Mouse (Mus musculus): ENCODE data around the gene Abhd14b. TPM values are rescaled to one million over a fixed set of nuclear protein-coding genes. Genes with fewer than 3 reads are reported as not detected.

Gene Abhd14b
- polyA plus RNA-seq, 1 experiment from 2014 or later: 31.2 TPM

DNA sequence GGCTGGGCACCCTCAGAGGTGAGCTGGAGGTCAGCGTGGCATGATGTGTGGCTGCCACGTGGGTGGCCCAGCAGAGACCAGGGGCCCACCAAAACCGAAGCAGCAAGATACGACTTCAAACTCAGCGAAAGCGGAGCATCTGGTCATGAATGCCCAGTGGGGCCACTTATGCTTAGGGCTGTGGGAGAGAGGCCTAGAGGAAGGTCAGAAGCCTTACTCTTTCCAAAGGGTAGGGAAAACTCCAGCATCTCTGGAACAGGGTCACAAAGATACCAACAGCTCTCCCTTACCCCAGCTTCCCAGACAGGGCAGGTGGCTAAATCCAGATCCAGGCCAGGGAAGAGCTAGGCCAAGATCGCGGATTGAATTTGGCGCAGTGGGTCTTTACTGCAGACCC is 9.9 kb downstream of the Abhd14b start:
- in situ Hi-C loops (cut with MboI; ENCODE audit: low pct_unique_long_range_greater_than_20kb): no loop called here
- ChIA-PET POLR2A (no interaction called here), CTCF (interaction anchor here (1.6 kb wide), 1 partner anchor 19 kb away, joined by 4 read pairs; the partner anchor contains the start of genes Parp3 and Rrp9)
- ATAC-seq (no peak), DNase-seq (ENCODE audit: low read depth, low spot score) (no peak)
- H3K27me3 ChIP-seq: no peaks in the 10 kb centered on the region
- TF ChIP-seq CTCF (IDR thresholded peaks at IDR 0.05): no peak

DNA sequence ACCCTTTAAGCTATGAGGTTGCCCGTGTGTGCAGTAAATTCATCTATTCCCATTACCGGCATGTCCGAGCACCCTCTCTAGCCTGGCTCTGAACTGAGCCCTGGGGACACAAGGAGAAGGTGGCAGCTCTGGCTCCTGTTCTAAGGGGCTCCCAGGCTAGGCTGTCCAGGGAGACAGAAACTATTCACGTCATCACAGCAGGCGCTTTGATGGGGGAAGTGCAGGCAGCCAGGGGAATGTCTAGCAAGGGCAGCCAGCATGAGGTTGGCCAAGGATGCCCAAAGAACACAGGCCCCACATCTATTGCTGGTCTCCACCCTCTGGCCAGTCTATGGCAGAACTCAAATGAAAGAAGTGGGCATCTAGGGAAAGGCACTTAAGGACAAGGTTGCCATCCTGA is 10.7 kb downstream of the Abhd14b start:
- CTCF ChIA-PET: interaction anchor here (0.8 to 1.6 kb wide), 2 partner anchors 13 to 19 kb away, joined by 3 to 4 read pairs; partner anchors contain the start of genes Parp3 and Rrp9

DNA sequence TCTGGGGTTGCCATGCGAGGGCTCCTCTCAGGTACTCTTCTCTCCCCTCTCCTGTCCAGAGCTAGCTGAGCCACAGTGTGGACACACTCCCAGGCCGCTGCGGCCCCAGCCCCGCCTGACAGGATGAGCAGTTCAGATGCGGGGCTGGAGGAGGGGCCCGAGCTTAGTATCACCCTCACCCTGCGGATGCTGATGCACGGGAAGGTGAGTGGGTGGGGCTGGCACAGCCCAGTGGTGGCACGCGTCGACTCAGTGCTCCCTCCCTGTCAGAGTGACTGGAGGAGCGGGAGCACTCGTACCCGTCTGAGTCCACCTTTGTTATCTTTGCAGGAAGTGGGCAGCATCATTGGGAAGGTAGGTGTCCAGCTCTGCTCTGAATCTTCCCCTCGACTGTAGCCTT is 12.7 kb downstream of the Abhd14b start:
- CTCF ChIA-PET: interaction anchor here (1.7 kb wide), 1 partner anchor 17 kb away, joined by 4 read pairs; the partner anchor contains the start of gene Parp3
- POLR2A ChIA-PET: interaction anchor here (0.9 kb wide), 1 partner anchor 30 kb away, joined by 3 read pairs; no protein-coding TSS in a partner anchor
- DNase-seq (ENCODE audit: low read depth, low spot score): no peak

More for the DNA sequence above, 10.7 kb downstream of the Abhd14b start:
- TF ChIP-seq CTCF (IDR thresholded peaks at IDR 0.05): no peak
- no peaks in the 10 kb centered on the region for H3K27me3 ChIP-seq
- in situ Hi-C loops (cut with MboI; ENCODE audit: low pct_unique_long_range_greater_than_20kb): no loop called here
- DNase-seq (ENCODE audit: low read depth, low spot score) (no peak), ATAC-seq (no peak)
- POLR2A ChIA-PET: interaction anchor here (0.5 kb wide), 1 partner anchor 61 kb away, joined by 8 read pairs; no protein-coding TSS in a partner anchor

DNA sequence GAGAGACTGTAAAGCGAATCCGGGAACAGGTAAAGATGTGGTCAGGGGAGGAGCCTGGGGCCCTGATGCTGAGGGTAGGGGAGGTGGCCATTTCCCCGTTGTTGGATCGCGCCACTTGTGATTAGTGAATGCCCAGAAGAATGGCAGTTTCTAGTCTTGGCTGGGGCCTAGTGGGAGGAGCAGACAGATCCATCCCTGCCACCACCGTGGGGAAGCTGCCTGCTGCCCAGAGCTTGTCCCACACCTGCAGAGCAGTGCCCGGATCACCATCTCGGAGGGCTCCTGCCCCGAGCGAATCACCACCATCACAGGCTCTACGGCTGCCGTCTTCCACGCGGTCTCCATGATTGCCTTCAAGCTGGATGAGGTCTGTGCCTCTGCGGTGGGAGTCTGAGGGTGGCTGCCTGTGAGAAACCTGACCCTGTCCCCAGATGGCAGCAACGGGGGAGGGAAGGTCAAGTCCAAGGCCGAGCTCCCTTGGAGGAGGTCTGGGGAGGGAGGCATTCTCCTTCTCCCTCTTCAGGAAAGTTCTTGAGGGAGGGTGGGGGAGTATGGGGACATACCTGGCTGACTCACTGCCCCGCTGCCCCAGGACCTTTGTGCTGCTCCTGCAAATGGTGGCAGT is 13.3 kb downstream of the Abhd14b start:
- POLR2A ChIA-PET: interaction anchor here (0.9 to 1.0 kb wide), 2 partner anchors 14 to 30 kb away, joined by 3 read pairs; no protein-coding TSS in a partner anchor
- in situ Hi-C loops (cut with MboI; ENCODE audit: low pct_unique_long_range_greater_than_20kb): no loop called here
- no peak for TF ChIP-seq CTCF (IDR thresholded peaks at IDR 0.05)
- H3K27me3 ChIP-seq: no peaks in the 10 kb centered on the region
- DNase-seq (ENCODE audit: low read depth, low spot score): no peak
- CTCF ChIA-PET: interaction anchor here (1.7 kb wide), 1 partner anchor 16 kb away, joined by 4 read pairs; the partner anchor contains the start of gene Parp3
- ATAC-seq: no peak

More for the DNA sequence above, 12.7 kb downstream of the Abhd14b start:
- H3K27me3 ChIP-seq: no peaks in the 10 kb centered on the region
- TF ChIP-seq CTCF (IDR thresholded peaks at IDR 0.05): no peak
- ATAC-seq: no peak
- in situ Hi-C loops (cut with MboI; ENCODE audit: low pct_unique_long_range_greater_than_20kb): no loop called here

DNA sequence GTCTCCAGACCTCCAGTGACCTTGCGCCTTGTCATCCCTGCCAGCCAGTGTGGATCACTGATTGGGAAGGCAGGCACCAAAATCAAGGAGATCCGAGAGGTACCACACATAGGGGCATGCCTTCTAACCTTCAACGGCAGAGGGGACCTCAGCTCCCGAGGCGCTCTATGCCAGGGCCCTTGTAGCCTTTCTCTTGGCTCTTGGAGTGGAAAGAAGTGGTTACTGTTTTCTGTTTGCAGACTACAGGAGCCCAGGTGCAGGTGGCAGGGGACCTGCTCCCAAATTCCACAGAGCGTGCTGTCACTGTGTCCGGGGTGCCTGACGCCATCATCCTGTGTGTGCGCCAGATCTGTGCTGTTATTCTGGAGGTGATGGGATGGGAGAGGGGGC is 13.8 kb downstream of the Abhd14b start:
- ChIA-PET CTCF (interaction anchor here (1.7 kb wide), 1 partner anchor 16 kb away, joined by 4 read pairs; the partner anchor contains the start of gene Parp3), POLR2A (interaction anchor here (1.0 kb wide), 1 partner anchor 13 kb away, joined by 3 read pairs; no protein-coding TSS in a partner anchor)
- TF ChIP-seq CTCF (IDR thresholded peaks at IDR 0.05): no peak
- no peaks in the 10 kb centered on the region for H3K27me3 ChIP-seq
- no peak for DNase-seq (ENCODE audit: low read depth, low spot score)
- in situ Hi-C loops (cut with MboI; ENCODE audit: low pct_unique_long_range_greater_than_20kb): no loop called here
- no peak for ATAC-seq

DNA sequence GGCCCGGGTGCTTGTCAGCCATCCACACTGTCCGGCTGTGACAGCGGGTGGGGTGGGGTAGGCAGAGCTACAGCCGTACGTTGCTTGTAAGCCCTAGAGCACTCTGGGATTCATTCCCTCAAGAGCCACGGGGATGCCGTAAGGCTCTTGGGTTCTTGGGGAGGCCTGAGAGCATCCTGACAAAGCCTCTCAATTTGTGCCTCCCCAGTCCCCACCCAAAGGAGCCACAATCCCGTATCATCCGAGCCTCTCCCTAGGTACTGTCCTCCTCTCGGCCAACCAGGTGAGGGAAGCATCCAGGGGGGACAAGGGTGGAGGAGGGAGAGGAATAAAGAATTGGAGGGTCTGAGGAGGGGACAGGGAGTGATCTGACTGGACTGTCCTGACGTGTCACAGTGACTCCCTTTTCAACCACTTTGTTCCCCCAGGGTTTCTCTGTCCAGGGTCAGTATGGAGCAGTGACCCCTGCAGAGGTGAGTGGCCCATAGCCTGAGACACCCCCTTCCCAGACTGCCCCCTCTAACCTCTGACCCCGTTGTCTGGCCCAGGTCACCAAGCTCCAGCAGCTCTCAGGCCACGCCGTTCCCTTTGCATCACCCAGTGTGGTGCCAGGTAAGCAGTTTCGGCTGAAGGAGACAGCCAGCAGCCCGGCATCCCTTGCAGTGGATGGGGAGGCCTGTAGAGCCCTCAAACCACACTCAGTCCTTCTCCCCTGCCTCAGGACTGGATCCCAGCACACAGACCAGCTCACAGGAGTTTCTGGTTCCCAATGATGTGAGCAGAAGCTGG is 14.6 kb downstream of the Abhd14b start:
- no peaks in the 10 kb centered on the region for H3K27me3 ChIP-seq
- ChIA-PET POLR2A (no interaction called here), CTCF (interaction anchor here (1.0 kb wide), 1 partner anchor 15 kb away, joined by 3 read pairs; the partner anchor contains the start of gene Parp3)
- in situ Hi-C loops (cut with MboI; ENCODE audit: low pct_unique_long_range_greater_than_20kb): no loop called here
- ATAC-seq (no peak), DNase-seq (ENCODE audit: low read depth, low spot score) (no peak)
- no peak for TF ChIP-seq CTCF (IDR thresholded peaks at IDR 0.05)

DNA sequence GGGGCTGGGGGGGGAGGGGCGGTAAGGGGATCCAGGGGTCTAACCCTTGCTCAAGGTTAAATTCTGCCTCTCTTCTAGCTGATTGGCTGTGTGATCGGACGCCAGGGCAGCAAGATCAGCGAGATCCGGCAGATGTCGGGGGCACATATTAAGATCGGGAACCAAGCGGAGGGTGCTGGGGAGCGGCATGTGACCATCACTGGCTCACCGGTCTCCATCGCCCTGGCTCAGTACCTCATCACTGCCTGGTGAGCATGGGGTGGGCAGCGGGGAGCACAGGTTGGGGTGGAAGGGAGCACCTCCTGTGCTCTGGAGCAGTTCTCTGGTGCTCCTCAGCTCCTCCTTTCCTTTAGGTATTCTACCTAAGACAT is 15.2 kb downstream of the Abhd14b start:
- in situ Hi-C loops (cut with MboI; ENCODE audit: low pct_unique_long_range_greater_than_20kb): no loop called here
- no peak for TF ChIP-seq CTCF (IDR thresholded peaks at IDR 0.05)
- no peak for DNase-seq (ENCODE audit: low read depth, low spot score)
- H3K27me3 ChIP-seq: no peaks in the 10 kb centered on the region
- CTCF ChIA-PET: interaction anchor here (1.0 kb wide), 1 partner anchor 14 kb away, joined by 3 read pairs; the partner anchor contains the start of gene Parp3
- ATAC-seq: no peak
- POLR2A ChIA-PET: no interaction called here

DNA sequence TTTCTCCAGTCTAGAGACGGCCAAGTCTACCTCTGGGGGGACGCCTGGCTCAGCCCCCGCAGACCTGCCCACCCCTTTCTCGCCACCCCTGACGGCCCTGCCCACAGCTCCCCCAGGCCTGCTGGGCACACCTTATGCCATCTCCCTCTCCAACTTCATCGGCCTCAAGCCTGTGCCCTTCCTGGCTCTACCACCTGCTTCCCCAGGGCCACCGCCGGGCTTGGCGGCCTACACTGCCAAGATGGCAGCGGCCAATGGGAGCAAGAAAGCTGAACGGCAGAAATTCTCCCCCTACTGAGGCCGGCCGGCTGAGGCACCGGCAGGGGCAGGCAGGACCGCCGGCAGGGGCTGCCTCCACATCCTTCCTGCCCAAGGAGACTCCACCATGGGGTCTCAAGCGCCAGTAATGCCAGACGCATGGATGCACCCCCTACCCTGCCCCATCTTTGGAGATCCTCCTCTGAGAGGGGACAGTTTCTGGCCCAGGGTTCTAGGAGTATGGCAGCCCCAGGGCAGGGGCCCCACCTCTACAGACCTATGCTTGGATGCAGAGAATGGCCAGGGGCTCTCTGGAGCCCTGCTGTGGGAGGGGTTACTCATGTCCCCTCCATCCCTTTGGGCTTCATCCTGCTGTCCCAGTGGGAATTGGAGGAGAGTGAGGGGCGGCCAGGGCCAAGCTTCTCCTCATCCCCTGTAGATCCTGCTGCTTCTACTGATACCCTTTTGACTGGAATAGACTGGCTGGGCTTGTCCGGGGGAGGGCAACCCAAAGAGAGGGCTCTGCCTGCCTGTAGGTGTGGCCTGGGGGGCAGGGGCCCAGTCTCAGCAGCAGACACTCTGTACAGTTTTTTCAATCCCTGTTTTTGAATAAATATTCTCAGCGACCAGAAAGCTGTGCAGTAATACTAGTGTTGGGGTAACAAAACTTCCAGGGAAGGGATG is 16.1 kb downstream of the Abhd14b start:
- ChIA-PET CTCF (interaction anchor here (1.0 kb wide), 1 partner anchor 13 kb away, joined by 3 read pairs; the partner anchor contains the start of gene Parp3), POLR2A (interaction anchor here (0.6 kb wide), 1 partner anchor 9 kb away, joined by 3 read pairs; no protein-coding TSS in a partner anchor)
- no peaks in the 10 kb centered on the region for H3K27me3 ChIP-seq
- in situ Hi-C loops (cut with MboI; ENCODE audit: low pct_unique_long_range_greater_than_20kb): no loop called here
- ATAC-seq (no peak), DNase-seq (ENCODE audit: low read depth, low spot score) (no peak)
- TF ChIP-seq CTCF (IDR thresholded peaks at IDR 0.05): no peak

DNA sequence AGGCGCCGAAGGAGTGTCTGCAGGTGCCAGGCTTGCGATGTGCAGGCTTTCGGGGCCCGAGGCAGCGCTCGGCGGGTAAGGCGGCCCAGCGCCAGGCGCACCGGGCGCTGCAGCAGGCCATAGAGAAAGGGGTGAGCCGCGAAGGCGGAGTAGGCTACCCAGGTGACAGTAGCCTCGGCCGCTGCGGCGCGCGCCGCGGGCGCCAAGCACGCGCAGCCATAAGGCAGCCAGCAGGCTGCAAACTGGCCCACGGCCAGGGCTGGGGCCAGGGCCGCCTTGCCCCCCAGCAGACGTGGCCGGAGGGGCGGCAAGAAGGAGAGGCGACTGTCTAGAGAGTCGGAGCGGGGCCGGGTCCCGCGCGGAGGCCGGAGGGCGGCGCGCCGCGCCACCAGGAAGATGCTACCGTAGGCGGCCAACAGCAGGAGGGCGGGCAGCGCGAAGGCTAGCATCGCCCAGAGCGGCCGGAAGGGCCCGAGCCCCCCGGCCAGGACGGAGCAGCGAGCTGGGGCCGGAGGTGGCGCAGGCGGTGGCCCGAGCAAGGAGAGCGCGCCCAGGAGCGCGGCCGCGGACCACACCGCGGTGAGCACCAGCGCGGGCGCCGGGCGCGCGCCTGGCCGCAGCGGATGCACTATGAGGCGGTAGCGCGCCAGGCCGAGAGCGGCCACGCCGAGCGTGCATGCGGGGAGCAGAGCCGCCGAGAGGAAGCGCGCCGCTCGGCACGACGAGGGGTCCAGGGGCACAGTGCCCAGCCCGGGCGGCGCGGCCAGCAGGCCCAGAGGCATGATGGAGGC is 17.7 kb downstream of the Abhd14b start:
- ChIA-PET CTCF (no interaction called here), POLR2A (no interaction called here)
- DNase-seq (ENCODE audit: low read depth, low spot score): no peak
- in situ Hi-C loops (cut with MboI; ENCODE audit: low pct_unique_long_range_greater_than_20kb): no loop called here
- ATAC-seq: peak; percentile 6
- H3K27me3 ChIP-seq: no peaks in the 10 kb centered on the region
- no peak for TF ChIP-seq CTCF (IDR thresholded peaks at IDR 0.05)
